Mouse (Mus musculus): ENCODE measurements around the gene Sult1c2.
"Not testable (repeated sequence)": the region's sequence is repeated elsewhere in the genome, so short reads cannot be mapped to it uniquely, and the experiment has no call there.

The Sult1c2 gene

GRCm38 (mm10) chr17:53846206-53846605, at the start of gene Sult1c2:
Gene Sult1c2 (minus strand): TSS chr17:53846339.
- no peak for DNase-seq

- not testable (repeated sequence) for DNase-seq
Measured at GRCm38 (mm10) chr17:53879006-53879675, 33.0 kb upstream of the Sult1c2 start.

- no peak for DNase-seq
Measured at GRCm38 (mm10) chr17:53874433-53874832, 28.3 kb upstream of the Sult1c2 start.

GRCm38 (mm10) chr17:53872192-53872591, 26.1 kb upstream of the Sult1c2 start:
- DNase-seq: no peak

GRCm38 (mm10) chr17:53869931-53870330, 23.8 kb upstream of the Sult1c2 start:
- no peak for DNase-seq

- no peak for DNase-seq
Measured at GRCm38 (mm10) chr17:53865260-53865955, 19.3 kb upstream of the Sult1c2 start.

GRCm38 (mm10) chr17:53860548-53860947, 14.4 kb upstream of the Sult1c2 start:
- DNase-seq: no peak

GRCm38 (mm10) chr17:53854992-53855391, 8.9 kb upstream of the Sult1c2 start:
- no peak for DNase-seq

- DNase-seq: no peak
Measured at GRCm38 (mm10) chr17:53845796-53846195, 343 bp downstream of the Sult1c2 start.

GRCm38 (mm10) chr17:53833366-53833765, 12.8 kb downstream of the Sult1c2 start:
- no peak for DNase-seq

- not testable (repeated sequence) for DNase-seq
Measured at GRCm38 (mm10) chr17:53803974-53804373, 42.2 kb downstream of the Sult1c2 start.

- no peak for DNase-seq
Measured at GRCm38 (mm10) chr17:53783381-53783780, 62.8 kb downstream of the Sult1c2 start.

Measured in thymus, postnatal 25 days (tissue).